Mouse (Mus musculus): ENCODE measurements around the gene Surf2. TPM values are rescaled to one million over a fixed set of nuclear protein-coding genes. Genes with fewer than 3 reads are reported as not detected.
A peak's percentile ranks its signal among the peaks of the same experiment; 100 is the strongest.

Surf2 gene
- polyA plus RNA-seq, 1 experiment from 2014 or later: 45.7 TPM

- Histone ChIP-seq H3K27ac (no peak overlapping the region), H3K4me3 (no peak overlapping the region), H3K36me3 (peaks cover 89% of the 10 kb centered on the region), H3K27me3 (ENCODE audit: insufficient read depth, poor library complexity, severe bottlenecking) (no peaks in the 10 kb centered on the region), H3K4me1 (peaks cover 30% of the 10 kb centered on the region), H3K9me3 (no peaks in the 10 kb centered on the region)
- no peak for DNase-seq (ENCODE audit: low spot score)
- 83% methylated on average over 6 of the region's 6 CpGs for WGBS
Observed at GRCm38 (mm10) chr2:26927745-26928476, 11.7 kb downstream of the Surf2 start.

- WGBS: 62% methylated on average over 1 of the region's 1 CpGs
- Histone ChIP-seq H3K4me1 (peaks cover 35% of the 10 kb centered on the region), H3K4me3 (no peak overlapping the region)
Observed at GRCm38 (mm10) chr2:26930390-26930789, 14.2 kb downstream of the Surf2 start.

GRCm38 (mm10) chr2:26932473-26933303, 16.5 kb downstream of the Surf2 start:
- Histone ChIP-seq H3K4me1 (peaks cover 35% of the 10 kb centered on the region), H3K27me3 (ENCODE audit: insufficient read depth, poor library complexity, severe bottlenecking) (no peaks in the 10 kb centered on the region), H3K36me3 (peaks cover 41% of the 10 kb centered on the region), H3K27ac (peak overlapping the region; percentile 95), H3K4me3 (peak overlapping the region; percentile 97), H3K9me3 (no peaks in the 10 kb centered on the region)
- 1% methylated on average over 46 of the region's 49 CpGs for WGBS
- DNase-seq (ENCODE audit: low spot score): peak; percentile 83

More at GRCm38 (mm10) chr2:26930390-26930789, 14.2 kb downstream of the Surf2 start:
- Histone ChIP-seq H3K27me3 (ENCODE audit: insufficient read depth, poor library complexity, severe bottlenecking) (no peaks in the 10 kb centered on the region), H3K36me3 (peaks cover 64% of the 10 kb centered on the region), H3K9me3 (no peaks in the 10 kb centered on the region), H3K27ac (no peak overlapping the region)
- no peak for DNase-seq (ENCODE audit: low spot score)

GRCm38 (mm10) chr2:26933304-26934055, 17.3 kb downstream of the Surf2 start, which contains the start of the genes Surf4 and Stkld1:
Gene Surf4 (minus strand): TSS chr2:26933928.
Gene Stkld1 (plus strand): TSS chr2:26934047.
- DNase-seq (ENCODE audit: low spot score): peak; percentile 98
- peak within 1 kb of the TSS; percentile 97 for H3K4me3 ChIP-seq
- peak within 1 kb of the TSS; percentile 95 for H3K27ac ChIP-seq
- no peaks in the 10 kb centered on the region for H3K9me3 ChIP-seq
- H3K36me3 ChIP-seq: peaks cover 33% of the 10 kb centered on the region
- WGBS: 1% methylated on average over 69 of the region's 70 CpGs
- H3K27me3 ChIP-seq (ENCODE audit: insufficient read depth, poor library complexity, severe bottlenecking): no peaks in the 10 kb centered on the region
- peaks cover 32% of the 10 kb centered on the region for H3K4me1 ChIP-seq

- Histone ChIP-seq H3K9me3 (no peaks in the 10 kb centered on the region), H3K4me3 (no peak overlapping the region), H3K4me1 (peaks cover 24% of the 10 kb centered on the region), H3K27me3 (ENCODE audit: insufficient read depth, poor library complexity, severe bottlenecking) (no peaks in the 10 kb centered on the region), H3K36me3 (peaks cover 15% of the 10 kb centered on the region), H3K27ac (no peak overlapping the region)
- no peak for DNase-seq (ENCODE audit: low spot score)
- WGBS: 92% methylated on average over 2 of the region's 2 CpGs
Observed at GRCm38 (mm10) chr2:26935286-26935685, 19.1 kb downstream of the Surf2 start.

GRCm38 (mm10) chr2:26936425-26936824, 20.3 kb downstream of the Surf2 start:
- no peak overlapping the region for H3K27ac ChIP-seq
- 41% methylated on average over 1 of the region's 1 CpGs for WGBS
- no peaks in the 10 kb centered on the region for H3K27me3 ChIP-seq (ENCODE audit: insufficient read depth, poor library complexity, severe bottlenecking)
- no peak overlapping the region for H3K4me3 ChIP-seq
- peaks cover 12% of the 10 kb centered on the region; the same call in 1 of the 2 replicates for H3K4me1 ChIP-seq
- H3K9me3 ChIP-seq: no peaks in the 10 kb centered on the region
- H3K36me3 ChIP-seq: 0 out of 2 replicates have a peak, but pooled peaks cover 4% of the 10 kb centered on the region
- no peak for DNase-seq (ENCODE audit: low spot score)

- DNase-seq (ENCODE audit: low spot score): no peak
- no peak overlapping the region for H3K4me3 ChIP-seq
- 39% methylated on average over 5 of the region's 5 CpGs for WGBS
- H3K27me3 ChIP-seq (ENCODE audit: insufficient read depth, poor library complexity, severe bottlenecking): no peaks in the 10 kb centered on the region
- no peaks in the 10 kb centered on the region for H3K9me3 ChIP-seq
- H3K27ac ChIP-seq: no peak overlapping the region
- H3K4me1 ChIP-seq: no peaks in the 10 kb centered on the region
- no peaks in the 10 kb centered on the region for H3K36me3 ChIP-seq
Observed at GRCm38 (mm10) chr2:26941539-26941938, 25.4 kb downstream of the Surf2 start.

- Histone ChIP-seq H3K27ac (no peak overlapping the region), H3K36me3 (peaks cover 6% of the 10 kb centered on the region; the same call in 1 of the 2 replicates), H3K27me3 (ENCODE audit: insufficient read depth, poor library complexity, severe bottlenecking) (no peaks in the 10 kb centered on the region), H3K9me3 (no peaks in the 10 kb centered on the region), H3K4me1 (no peaks in the 10 kb centered on the region), H3K4me3 (no peak overlapping the region)
- WGBS: 81% methylated on average over 3 of the region's 3 CpGs
- DNase-seq (ENCODE audit: low spot score): no peak
Observed at GRCm38 (mm10) chr2:26943253-26943652, 27.1 kb downstream of the Surf2 start.

GRCm38 (mm10) chr2:26950411-26950810, 34.2 kb downstream of the Surf2 start:
- H3K27ac ChIP-seq: no peak overlapping the region
- H3K27me3 ChIP-seq (ENCODE audit: insufficient read depth, poor library complexity, severe bottlenecking): no peaks in the 10 kb centered on the region
- no peaks in the 10 kb centered on the region for H3K4me1 ChIP-seq
- WGBS: 89% methylated on average over 2 of the region's 2 CpGs
- no peak overlapping the region for H3K4me3 ChIP-seq
- H3K9me3 ChIP-seq: no peaks in the 10 kb centered on the region
- H3K36me3 ChIP-seq: peaks cover 69% of the 10 kb centered on the region
- DNase-seq (ENCODE audit: low spot score): no peak

- Histone ChIP-seq H3K4me3 (no peak overlapping the region), H3K9me3 (no peaks in the 10 kb centered on the region), H3K27ac (no peak overlapping the region), H3K4me1 (no peaks in the 10 kb centered on the region), H3K36me3 (peaks cover 79% of the 10 kb centered on the region), H3K27me3 (ENCODE audit: insufficient read depth, poor library complexity, severe bottlenecking) (no peaks in the 10 kb centered on the region)
- 88% methylated on average over 8 of the region's 8 CpGs for WGBS
- DNase-seq (ENCODE audit: low spot score): no peak
Observed at GRCm38 (mm10) chr2:26951346-26951905, 35.3 kb downstream of the Surf2 start.

GRCm38 (mm10) chr2:26952193-26952592, 36.0 kb downstream of the Surf2 start:
- H3K4me3 ChIP-seq: no peak overlapping the region
- H3K4me1 ChIP-seq: no peaks in the 10 kb centered on the region
- WGBS: 87% methylated on average over 4 of the region's 4 CpGs
- H3K27ac ChIP-seq: no peak overlapping the region
- DNase-seq (ENCODE audit: low spot score): no peak
- peaks cover 87% of the 10 kb centered on the region for H3K36me3 ChIP-seq
- H3K9me3 ChIP-seq: no peaks in the 10 kb centered on the region
- no peaks in the 10 kb centered on the region for H3K27me3 ChIP-seq (ENCODE audit: insufficient read depth, poor library complexity, severe bottlenecking)

GRCm38 (mm10) chr2:26952866-26953265, 36.7 kb downstream of the Surf2 start:
- Histone ChIP-seq H3K9me3 (no peaks in the 10 kb centered on the region), H3K27me3 (ENCODE audit: insufficient read depth, poor library complexity, severe bottlenecking) (no peaks in the 10 kb centered on the region), H3K27ac (no peak overlapping the region), H3K36me3 (peaks cover 91% of the 10 kb centered on the region), H3K4me1 (no peaks in the 10 kb centered on the region), H3K4me3 (no peak overlapping the region)
- no peak for DNase-seq (ENCODE audit: low spot score)
- WGBS: 88% methylated on average over 8 of the region's 8 CpGs
